Mouse (Mus musculus): ENCODE measurements around the gene Tmem38b. TPM values are rescaled to one million over a fixed set of nuclear protein-coding genes. Genes with fewer than 3 reads are reported as not detected.
"Not testable (repeated sequence)": the region's sequence is repeated elsewhere in the genome, so short reads cannot be mapped to it uniquely, and the experiment has no call there.

Gene Tmem38b
- total RNA-seq (2014; fragmentation: Nextera tagmentation) (20.9 and 32.1 TPM in 2 replicates), total RNA-seq (2017) (16.9 and 19.7 TPM in 2 replicates)

DNA sequence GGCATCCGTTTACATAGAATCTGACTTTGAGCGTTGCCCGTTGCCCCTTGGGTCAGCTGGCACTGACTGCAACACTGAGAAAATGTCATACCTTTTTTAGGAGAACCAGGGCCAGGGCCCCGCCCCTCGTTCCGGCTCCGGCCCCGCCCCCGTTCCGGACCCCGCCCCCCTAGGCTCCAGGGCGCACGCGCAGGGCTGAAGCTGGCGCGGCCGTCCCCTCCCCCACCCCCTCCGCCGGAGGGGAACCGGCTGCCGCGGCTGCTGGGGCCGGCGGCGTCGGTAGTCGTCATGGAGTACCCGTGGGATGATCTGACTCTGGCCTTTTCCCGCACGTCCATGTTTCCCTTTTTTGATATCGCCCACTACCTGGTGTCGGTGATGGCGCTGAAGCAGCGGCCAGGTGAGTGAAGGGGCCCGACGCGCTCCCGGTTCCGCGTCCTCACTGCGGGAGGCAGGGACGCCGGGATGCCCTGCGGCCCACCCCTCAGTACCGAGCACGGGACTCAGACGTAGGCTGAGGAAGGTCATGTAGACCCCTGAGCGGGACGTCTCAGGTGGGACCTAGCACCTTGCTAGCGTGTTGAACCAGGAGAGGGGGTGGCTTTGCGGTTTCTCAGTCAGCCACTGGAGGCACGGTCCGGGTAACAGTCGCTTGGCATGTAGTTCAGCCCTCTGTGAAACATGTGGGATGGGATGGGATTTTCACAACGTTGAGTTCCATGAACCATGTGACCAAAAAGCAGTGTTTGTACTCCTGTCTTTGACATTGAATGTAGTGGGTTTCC, at the start of gene Tmem38b:
Gene Tmem38b (plus strand): TSS at position 225 of the 785 bp plus-strand sequence.
- peak; percentile 64 for ATAC-seq (replicated peaks; ENCODE audit: poor library complexity, severe bottlenecking)

- ATAC-seq (replicated peaks; ENCODE audit: poor library complexity, severe bottlenecking), result no peak
Observed at GRCm38 (mm10) chr4:53781396-53781795, 44.4 kb upstream of the Tmem38b start.

DNA sequence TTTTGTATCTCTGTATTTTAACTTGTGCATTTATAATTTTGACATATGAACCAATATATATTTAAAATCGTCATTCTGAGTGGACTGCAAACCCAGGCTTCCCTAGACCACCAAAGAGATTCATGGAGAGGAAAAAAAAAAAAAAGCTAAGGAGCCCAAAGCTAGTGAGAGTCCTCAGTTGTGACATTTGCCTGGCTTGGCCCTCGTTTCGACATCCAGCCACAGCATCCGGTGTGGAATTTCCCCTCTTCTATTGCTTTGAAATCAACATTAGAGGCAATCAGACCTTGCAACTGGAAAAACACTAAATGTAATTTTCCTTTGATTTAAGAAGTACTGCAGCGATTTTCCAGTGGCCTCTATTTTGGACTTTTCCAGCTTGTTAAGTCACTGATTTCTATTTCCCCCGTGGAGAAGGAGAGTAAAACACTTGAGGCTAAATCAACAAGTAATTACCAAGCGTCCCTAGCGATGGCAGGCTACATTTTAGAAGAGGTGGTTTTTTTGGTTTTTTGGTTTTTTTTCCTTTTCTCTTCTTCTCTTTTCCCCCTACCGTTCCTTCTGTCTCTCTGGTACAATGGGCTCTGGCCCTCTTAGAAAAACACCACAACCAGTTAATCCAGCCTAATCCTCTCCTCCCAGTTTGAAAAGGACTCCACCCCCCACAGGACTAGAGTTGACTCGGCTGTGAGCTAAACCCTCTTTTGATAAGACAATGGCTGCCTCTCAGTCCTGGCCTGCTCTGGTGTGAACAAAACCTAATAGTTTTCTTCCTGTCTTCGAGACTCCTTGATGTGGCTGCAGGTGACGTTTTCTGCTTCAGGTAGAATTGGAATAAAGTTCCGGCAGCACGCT, 43.4 kb upstream of the Tmem38b start:
- ATAC-seq (replicated peaks; ENCODE audit: poor library complexity, severe bottlenecking), result peak; percentile 68

- ATAC-seq (replicated peaks; ENCODE audit: poor library complexity, severe bottlenecking), result peak; percentile 69
Observed at GRCm38 (mm10) chr4:53785746-53786398, 40.0 kb upstream of the Tmem38b start.

GRCm38 (mm10) chr4:53786851-53787250, 39.0 kb upstream of the Tmem38b start:
- no peak for ATAC-seq (replicated peaks; ENCODE audit: poor library complexity, severe bottlenecking)

GRCm38 (mm10) chr4:53789346-53789745, 36.5 kb upstream of the Tmem38b start:
- no peak for ATAC-seq (replicated peaks; ENCODE audit: poor library complexity, severe bottlenecking)

GRCm38 (mm10) chr4:53794257-53794966, 31.4 kb upstream of the Tmem38b start:
- peak; percentile 74 for ATAC-seq (replicated peaks; ENCODE audit: poor library complexity, severe bottlenecking)

- ATAC-seq (replicated peaks; ENCODE audit: poor library complexity, severe bottlenecking), result no peak
Observed at GRCm38 (mm10) chr4:53795086-53795485, 30.8 kb upstream of the Tmem38b start.

DNA sequence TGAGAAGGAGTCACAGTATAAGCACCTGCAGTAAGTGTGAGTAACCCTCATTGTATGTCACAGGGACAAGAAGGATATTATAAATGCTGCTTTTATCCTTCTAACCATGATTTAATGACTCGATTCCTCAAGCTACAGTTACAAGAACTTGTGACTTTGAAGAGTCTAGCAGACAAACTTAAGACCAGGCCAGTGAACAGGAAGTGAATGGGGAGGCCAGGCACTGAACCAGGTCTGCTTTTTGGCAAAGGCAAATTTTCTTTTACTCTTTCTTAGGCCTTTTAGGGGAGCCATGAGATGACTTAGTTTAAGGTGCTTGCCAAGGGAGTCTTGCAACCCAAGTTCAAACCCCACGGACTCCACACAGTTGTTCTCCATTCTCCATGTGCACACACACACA, 30.1 kb upstream of the Tmem38b start:
- ATAC-seq (replicated peaks; ENCODE audit: poor library complexity, severe bottlenecking), result no peak

DNA sequence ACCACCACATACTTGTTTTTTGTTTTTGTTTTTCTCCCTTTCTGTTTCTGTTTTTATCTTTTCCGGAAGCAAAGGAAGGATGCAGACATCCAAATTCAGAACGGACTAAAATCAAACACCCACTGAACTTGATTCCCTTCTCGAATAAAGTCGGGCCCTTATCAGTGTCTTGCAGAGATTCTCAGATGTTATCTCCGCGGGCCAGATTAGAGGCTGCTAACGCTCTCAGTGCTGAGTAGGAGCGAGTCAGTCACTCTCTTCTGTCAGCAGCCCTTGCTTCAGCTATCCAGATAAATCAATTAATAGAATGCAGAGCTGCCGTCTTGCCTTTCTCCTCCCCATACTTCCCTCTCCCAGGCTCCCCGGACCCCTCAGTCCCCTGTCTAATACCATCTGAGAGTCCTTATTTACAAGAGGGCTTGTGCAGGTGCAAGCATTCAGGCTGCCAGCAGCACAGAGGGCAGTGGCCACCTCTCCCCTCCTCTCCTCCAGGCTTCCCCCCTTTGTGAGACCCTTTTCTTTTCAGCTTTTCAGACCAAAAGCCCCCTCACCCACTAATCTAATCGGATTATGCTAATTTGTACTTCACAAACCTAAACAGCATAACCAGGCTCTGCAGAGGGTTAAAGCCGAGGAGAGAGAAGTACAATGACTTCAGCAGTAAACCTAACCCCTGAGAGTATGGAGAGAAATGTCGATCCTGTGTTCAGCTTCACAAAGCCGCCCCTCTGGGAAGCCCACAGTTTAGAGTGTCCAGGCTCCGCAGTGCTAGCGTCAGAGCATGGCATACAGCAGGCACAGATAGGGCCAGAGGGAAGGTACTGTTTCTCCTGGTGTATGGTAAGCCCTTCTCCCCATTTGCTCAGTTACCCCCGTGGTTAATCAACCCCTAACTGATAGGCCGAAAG, 28.7 kb upstream of the Tmem38b start:
- no peak for ATAC-seq (replicated peaks; ENCODE audit: poor library complexity, severe bottlenecking)

- ATAC-seq (replicated peaks; ENCODE audit: poor library complexity, severe bottlenecking), result 0 out of 2 replicates have a peak, but pooled peaks have one; percentile 20
Observed at GRCm38 (mm10) chr4:53798896-53799676, 26.8 kb upstream of the Tmem38b start.

DNA sequence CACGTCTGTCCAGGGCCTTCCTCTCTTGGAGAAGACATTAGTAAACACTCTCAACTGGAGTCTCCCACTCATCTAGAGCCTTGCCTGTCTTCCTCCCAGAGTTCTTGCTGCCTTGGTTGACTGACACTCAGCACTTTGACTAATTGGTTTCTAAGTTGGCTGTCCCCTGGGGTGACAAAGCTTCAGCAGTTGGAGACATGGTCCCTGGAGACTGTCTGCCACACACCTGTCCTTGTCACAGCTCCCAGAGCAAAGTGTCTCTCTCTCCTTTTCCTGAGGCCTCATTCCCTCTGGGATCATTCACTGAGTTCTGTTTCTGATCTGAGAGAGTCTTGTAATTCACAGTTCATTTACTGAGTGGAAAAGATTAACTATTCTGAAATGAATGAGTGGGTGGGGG, 26.1 kb upstream of the Tmem38b start:
- no peak for ATAC-seq (replicated peaks; ENCODE audit: poor library complexity, severe bottlenecking)

GRCm38 (mm10) chr4:53803674-53804073, 22.2 kb upstream of the Tmem38b start:
- not testable (repeated sequence) for ATAC-seq (replicated peaks; ENCODE audit: poor library complexity, severe bottlenecking)

DNA sequence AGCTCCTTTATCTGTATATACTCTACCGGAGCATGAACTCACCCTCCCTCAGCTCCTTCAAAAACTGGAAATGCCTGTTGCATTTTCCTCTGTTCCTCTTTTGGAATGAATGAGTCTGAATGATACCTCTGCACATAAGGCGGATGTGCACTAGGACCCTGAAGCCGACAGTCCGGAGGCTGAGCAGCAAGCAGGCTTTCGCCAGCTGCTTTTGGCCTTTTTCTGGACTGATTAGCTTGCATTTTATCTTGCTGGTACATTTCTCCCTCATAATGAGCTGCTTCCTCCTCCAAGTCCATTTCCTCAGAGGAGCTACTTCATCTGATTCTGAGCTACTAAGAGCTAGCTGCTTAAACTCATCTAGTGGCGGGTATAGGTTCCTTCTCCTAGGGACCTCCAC, 19.4 kb upstream of the Tmem38b start:
- not testable (repeated sequence) for ATAC-seq (replicated peaks; ENCODE audit: poor library complexity, severe bottlenecking)

GRCm38 (mm10) chr4:53818320-53818719, 7.5 kb upstream of the Tmem38b start:
- no peak for ATAC-seq (replicated peaks; ENCODE audit: poor library complexity, severe bottlenecking)

GRCm38 (mm10) chr4:53823697-53824096, 2.1 kb upstream of the Tmem38b start:
- ATAC-seq (replicated peaks; ENCODE audit: poor library complexity, severe bottlenecking), result peak; percentile 63

GRCm38 (mm10) chr4:53824831-53825230, 1.0 kb upstream of the Tmem38b start:
- ATAC-seq (replicated peaks; ENCODE audit: poor library complexity, severe bottlenecking), result no peak

GRCm38 (mm10) chr4:53826641-53827248, 900 bp downstream of the Tmem38b start:
- ATAC-seq (replicated peaks; ENCODE audit: poor library complexity, severe bottlenecking), result peak; percentile 45

Measured in granulocyte monocyte progenitor cell, adult 5-6 weeks (primary cell).